Mouse (Mus musculus): ENCODE measurements at regions not wholly inside any gene's neighbourhood (a gene's known extent, or its start where the extent isn't known, plus 50 kb on each side); places are given as distances from the start of the nearest gene placed in this dataset.

DNA sequence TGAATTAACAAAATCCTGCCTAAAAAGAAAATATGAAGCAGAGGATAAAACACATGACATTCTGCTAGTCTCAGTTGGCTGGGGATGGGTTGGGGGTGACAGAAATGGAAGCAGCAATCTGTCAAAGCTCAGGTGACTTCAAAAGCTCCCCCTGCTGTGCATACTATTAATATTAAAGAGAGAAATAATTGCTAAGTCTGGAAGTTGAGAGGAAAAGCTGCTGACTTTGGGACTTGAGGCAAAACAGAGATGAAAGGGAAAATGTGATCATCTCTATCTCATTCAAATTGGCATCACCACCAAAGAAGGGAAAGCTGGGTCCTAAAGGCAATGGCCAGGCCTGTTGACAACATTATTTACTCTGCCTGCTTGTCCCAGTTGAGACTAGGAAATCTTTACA, 90.8 kb downstream of the Rpe65 start:
- no peak for DNase-seq

DNA sequence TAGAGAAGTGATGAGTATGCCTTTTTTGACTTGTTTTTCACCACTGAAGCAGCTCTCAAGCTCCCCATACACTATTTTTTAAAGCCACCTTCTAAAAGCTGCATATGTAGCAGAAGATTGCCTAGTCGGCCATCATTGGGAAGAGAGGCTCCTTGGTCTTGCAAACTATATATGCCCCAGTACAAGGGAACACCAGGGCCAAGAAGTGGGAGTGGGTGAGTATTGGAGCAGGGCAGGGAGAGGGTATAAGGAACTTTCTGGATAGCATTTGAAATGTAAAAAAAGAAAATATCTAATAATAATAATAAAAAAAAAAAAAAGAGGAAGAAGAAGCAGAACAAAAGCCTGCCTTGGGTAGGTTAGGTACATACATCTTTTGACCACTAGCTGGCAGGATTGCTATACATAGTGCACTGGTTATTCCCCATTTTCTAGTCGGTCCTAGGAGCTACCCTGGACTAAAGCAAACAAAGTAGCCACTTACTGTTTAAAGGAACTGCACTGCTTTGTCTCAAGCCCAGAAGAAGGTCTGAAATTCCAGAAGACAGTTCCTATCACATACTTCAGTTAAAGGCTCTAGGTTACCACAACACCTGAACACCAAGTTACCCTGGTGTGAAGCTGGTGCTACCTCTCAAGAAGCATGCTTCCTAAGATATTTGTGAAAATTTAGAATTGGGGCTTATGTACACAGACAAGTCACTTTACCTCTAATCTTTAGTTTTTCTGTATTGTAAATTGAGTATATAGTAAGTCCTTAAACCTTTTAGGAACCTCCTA, 114.9 kb upstream of the Wls start:
- DNase-seq: peak in 1 of 2 experiments; percentile 13

DNA sequence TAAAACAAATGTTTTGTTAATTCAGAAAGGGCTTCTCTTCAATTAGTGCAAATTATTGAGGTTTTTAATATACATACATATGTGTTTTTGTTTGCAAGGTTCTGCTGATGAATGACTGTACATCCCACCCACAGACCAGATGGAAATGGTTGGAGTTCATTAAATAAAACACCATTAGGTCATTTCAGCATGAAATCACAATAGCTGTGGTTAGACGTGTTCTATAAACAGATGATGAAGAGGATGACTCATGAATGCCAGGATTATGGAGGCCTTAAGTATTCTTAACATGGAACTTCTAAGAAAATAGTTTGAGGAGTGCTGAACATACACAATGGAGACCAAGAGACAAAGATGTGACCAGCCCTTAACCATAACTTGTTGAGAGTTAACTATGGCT, 107.3 kb upstream of the Wls start:
- DNase-seq: no peak

DNA sequence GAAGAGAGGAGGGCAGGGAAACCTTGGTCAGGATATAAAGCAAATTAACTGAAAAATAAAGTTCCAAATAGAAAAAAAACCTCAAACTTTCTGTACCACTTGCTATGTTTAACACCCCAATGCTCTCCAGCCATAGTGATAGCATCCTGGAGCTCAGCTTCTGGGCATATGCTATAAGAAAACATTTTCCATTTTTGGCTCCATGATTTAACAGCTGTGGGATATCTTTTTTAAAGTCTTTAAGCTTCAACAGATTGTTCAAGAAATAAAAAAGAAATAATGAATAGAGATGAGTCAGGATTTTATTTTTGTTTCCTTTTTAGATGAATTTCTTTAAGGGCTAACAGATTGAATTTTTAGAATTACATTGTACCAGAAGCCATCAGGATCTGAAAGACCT, 106.3 kb upstream of the Wls start:
- DNase-seq: no peak

DNA sequence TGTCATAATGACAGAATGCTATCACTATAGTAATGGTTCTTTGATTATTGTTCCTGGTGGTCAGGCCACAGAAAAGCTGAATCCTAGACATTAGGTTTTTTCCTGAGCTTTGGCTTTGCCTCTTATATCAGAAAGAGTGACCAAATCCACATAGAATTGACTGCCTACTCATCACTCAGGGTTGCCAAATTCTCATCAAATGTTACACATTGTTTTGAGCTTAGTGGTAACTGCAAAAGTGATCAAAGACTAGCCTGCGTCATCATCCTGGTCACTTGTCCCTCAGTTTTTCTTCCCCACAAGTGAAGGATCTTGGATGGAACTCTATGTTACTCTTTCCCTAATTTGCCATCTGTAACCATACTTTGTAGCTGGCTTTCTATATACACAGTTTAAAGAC, 104.9 kb upstream of the Wls start:
- DNase-seq: no peak

DNA sequence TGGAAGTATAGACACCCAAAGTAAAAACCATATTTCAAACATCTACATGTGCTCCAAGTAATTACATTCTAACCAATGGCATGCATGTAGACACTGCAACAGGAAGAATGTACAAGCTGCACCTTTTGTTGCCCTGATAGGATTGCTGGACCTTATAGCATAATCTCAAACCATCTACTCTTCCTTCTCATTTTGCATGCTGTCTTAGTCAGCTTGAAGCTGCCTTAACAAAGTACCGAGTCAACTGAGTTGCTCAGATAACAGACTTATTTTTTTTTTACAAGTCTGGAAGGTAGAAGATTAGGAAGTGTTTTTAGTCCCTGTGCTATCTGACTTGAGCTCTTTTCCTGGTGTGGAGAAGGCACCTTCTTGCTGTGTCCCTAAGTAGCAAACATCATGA, 103.4 kb upstream of the Wls start:
- DNase-seq: no peak

- DNase-seq: no peak
Observed at GRCm38 (mm10) chr3:159740600-159741279, 98.7 kb upstream of the Wls start.

DNA sequence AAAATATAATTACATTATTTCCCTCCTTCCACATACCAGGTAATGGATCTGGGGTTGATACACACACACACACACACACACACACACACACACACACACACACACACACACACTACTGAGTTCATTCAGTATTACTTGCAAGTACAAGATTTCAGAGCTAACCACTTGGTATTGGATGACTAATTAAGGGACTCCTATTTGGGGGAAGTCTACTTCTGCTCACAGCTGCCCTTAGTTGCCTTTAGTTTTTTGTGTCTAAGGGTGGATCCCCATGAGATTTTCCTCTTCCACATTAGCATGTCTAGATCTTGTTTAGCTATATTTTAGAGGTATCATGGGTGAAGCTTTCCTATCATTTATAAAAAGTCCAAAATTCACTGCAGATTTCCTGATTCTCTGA, 97.7 kb upstream of the Wls start:
- no peak for DNase-seq

- no peak for DNase-seq
Observed at GRCm38 (mm10) chr3:159759740-159760139, 79.7 kb upstream of the Wls start.

DNA sequence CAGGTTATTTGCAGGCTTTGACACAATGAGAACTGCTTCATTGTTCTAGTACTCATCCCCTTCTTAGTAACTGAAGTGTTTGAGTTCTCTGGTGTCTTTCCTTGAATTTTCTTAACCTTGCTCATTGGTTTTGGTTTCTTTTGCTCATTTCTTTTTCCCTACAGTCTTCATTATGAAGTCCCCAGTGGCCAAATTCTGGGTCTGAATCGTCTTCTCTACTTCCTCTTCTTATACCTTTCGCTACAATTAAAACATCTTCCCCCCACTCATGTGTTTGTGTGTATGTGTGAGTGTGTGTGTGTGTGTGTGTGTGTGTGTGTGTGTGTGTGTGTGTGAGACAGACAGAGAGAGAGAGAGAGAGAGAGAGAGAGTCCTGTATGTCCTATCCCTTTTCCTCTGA, 79.2 kb upstream of the Wls start:
- no peak for DNase-seq

DNA sequence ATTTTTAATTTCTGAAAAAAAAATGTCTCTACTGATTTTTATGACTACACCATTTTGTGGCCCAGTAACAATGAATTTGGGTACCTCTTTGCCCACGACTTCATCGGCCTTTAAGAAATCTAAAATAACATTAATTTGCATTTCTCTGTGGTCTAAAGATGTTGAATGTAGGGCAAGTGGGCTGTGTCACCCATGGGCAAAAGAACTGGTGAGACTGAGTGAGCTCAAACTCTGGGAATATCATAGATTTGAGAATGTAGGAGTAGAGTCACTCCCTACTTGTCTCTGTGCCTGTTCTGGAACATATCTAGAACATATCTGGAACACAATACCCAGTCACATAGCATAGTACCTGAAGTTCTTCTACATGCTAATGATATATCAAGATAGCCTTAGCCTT, 78.5 kb upstream of the Wls start:
- no peak for DNase-seq

DNA sequence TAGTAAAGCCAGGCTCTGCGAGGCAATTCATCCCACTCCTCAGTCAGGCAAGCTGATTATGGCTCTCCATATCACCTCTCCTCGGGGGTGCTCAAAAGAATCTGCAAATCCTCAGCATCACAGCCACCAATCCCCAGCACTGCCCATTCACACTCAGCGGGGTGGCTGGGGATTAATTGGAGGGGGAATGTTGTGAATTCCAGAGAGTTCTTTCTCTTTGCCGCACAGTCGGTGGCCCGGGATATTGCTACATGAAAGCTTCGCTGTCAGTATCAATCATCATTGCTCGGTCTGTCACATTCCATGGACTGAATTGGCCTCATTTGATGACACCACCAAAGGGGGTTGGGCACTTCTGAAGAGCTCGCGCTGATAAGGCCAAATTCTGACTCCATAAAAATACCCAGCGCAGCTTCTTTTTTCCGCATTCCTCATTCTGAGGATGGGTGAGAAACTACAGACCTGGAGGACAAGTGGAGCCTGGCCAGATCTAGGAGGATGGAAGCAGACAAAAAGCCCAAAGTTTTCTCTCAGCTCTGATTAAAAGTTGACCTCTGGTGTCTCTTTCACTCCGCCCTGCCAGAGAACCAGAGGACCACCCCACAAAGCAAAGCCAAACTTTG, 57.1 kb upstream of the Wls start:
- no peak for DNase-seq

DNA sequence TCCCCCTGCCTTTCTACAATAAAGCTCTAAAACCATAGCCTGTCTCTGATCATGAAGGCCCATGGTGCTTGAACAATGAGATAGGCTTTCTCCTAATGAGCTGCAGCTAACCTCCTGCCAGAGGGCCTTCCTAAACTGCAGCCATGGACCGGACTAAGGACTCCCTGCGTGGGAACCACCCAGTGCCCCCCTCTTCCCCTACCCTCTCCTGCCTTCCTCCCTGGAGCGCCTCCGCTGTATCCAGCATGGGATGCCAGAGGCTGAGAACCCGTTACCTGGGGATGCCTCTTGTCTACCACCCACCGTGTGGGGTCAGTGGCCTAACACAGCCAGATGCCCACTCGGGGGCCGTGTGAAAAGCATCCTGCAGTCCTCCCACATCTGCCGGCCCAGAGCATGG, 51.7 kb upstream of the Wls start:
- no peak for DNase-seq
